Mouse (Mus musculus) macrophage (primary cell): ENCODE measurements around the gene Rpl11. TPM values are rescaled to one million over a fixed set of nuclear protein-coding genes. Genes with fewer than 3 reads are reported as not detected.
"Not testable (repeated sequence)": the region's sequence is repeated elsewhere in the genome, so short reads cannot be mapped to it uniquely, and the experiment has no call there.

Experiments
- H3K27ac ChIP-seq: fragments of 350-480 bp; formaldehyde crosslinking; 2 replicates; pipeline ENCODE4 v1.9.0; 2021
- H3K36me3 ChIP-seq: fragments of 350-480 bp; formaldehyde crosslinking; 2 replicates; pipeline ENCODE4 v1.9.0; 2021; ENCODE audit errors: inconsistent target
- H3K4me3 ChIP-seq: fragments of 350-480 bp; formaldehyde crosslinking; 2 replicates; pipeline ENCODE4 v1.9.0; 2021; ENCODE audit errors: inconsistent target
- H3K79me2 ChIP-seq: fragments of 350-480 bp; formaldehyde crosslinking; 2 replicates; pipeline ENCODE4 v1.9.0; 2021; ENCODE audit errors: inconsistent target
- WGBS: methylation state at CpG from one replicate; pipeline ENCODE4 v1.1.7; 2026; ENCODE audit warnings: inconsistent platforms; ENCODE audit not compliant: missing documents; 5-methylcytosine and 5-hydroxymethylcytosine counted together
- polyA plus RNA-seq: library from polyadenylated mRNA; stranded (reverse); fragments of 250-400 nt; gene quantifications from 3 replicates; pipeline ENCODE4 v1.2.4, GENCODE M21; 2018; ENCODE audit warnings: inconsistent platforms

Rpl11 gene
- polyA plus RNA-seq, 1 experiment from 2014 or later: 697 TPM

- Histone ChIP-seq H3K4me3 (no peak overlapping the region), H3K27ac (no peak overlapping the region), H3K36me3 (no peaks in the 10 kb centered on the region), H3K79me2 (no peaks in the 10 kb centered on the region)
- 92% methylated on average over 11 of the region's 11 CpGs for WGBS
Observed at GRCm38 (mm10) chr4:136084840-136085239, 31.6 kb upstream of the Rpl11 start.

GRCm38 (mm10) chr4:136083269-136084105 lies 30.3 kb upstream of the Rpl11 start:
- WGBS: 82% methylated on average over 19 of the region's 19 CpGs
- H3K27ac ChIP-seq: no peak overlapping the region

GRCm38 (mm10) chr4:136081729-136082128 lies 28.5 kb upstream of the Rpl11 start:
- Histone ChIP-seq H3K36me3 (no peaks in the 10 kb centered on the region), H3K27ac (no peak overlapping the region), H3K4me3 (no peak overlapping the region), H3K79me2 (no peaks in the 10 kb centered on the region)
- 5% methylated on average over 27 of the region's 28 CpGs for WGBS

More at GRCm38 (mm10) chr4:136083269-136084105, 30.3 kb upstream of the Rpl11 start:
- Histone ChIP-seq H3K36me3 (no peaks in the 10 kb centered on the region), H3K79me2 (no peaks in the 10 kb centered on the region), H3K4me3 (no peak overlapping the region)

- no peaks in the 10 kb centered on the region for H3K79me2 ChIP-seq
- 100% methylated on average over 2 of the region's 2 CpGs for WGBS
- no peak overlapping the region for H3K27ac ChIP-seq
- no peaks in the 10 kb centered on the region for H3K36me3 ChIP-seq
- H3K4me3 ChIP-seq: no peak overlapping the region
Observed at GRCm38 (mm10) chr4:136078649-136079048, 25.4 kb upstream of the Rpl11 start.

GRCm38 (mm10) chr4:136076776-136077538 lies 23.7 kb upstream of the Rpl11 start:
- no peak overlapping the region for H3K27ac ChIP-seq
- WGBS: 29% methylated on average over 9 of the region's 15 CpGs

GRCm38 (mm10) chr4:136071178-136071714 lies 18.0 kb upstream of the Rpl11 start:
- H3K4me3 ChIP-seq: no peak overlapping the region
- no peaks in the 10 kb centered on the region for H3K79me2 ChIP-seq
- no peaks in the 10 kb centered on the region for H3K36me3 ChIP-seq
- no peak overlapping the region for H3K27ac ChIP-seq
- 10% methylated on average over 15 of the region's 15 CpGs for WGBS

More at GRCm38 (mm10) chr4:136076776-136077538, 23.7 kb upstream of the Rpl11 start:
- H3K79me2 ChIP-seq: no peaks in the 10 kb centered on the region
- no peaks in the 10 kb centered on the region for H3K36me3 ChIP-seq
- no peak overlapping the region for H3K4me3 ChIP-seq

GRCm38 (mm10) chr4:136070592-136070991 lies 17.4 kb upstream of the Rpl11 start:
- Histone ChIP-seq H3K79me2 (no peaks in the 10 kb centered on the region), H3K4me3 (no peak overlapping the region), H3K36me3 (no peaks in the 10 kb centered on the region), H3K27ac (no peak overlapping the region)
- WGBS: 75% methylated on average over 6 of the region's 6 CpGs

GRCm38 (mm10) chr4:136069954-136070353 lies 16.7 kb upstream of the Rpl11 start:
- H3K79me2 ChIP-seq: no peaks in the 10 kb centered on the region
- no peak overlapping the region for H3K27ac ChIP-seq
- no peaks in the 10 kb centered on the region for H3K36me3 ChIP-seq
- WGBS: 2% methylated on average over 16 of the region's 18 CpGs
- no peak overlapping the region for H3K4me3 ChIP-seq

GRCm38 (mm10) chr4:136069313-136069712 lies 16.1 kb upstream of the Rpl11 start:
- Histone ChIP-seq H3K4me3 (no peak overlapping the region), H3K79me2 (no peaks in the 10 kb centered on the region), H3K36me3 (no peaks in the 10 kb centered on the region), H3K27ac (no peak overlapping the region)
- WGBS: 75% methylated on average over 4 of the region's 4 CpGs

- Histone ChIP-seq H3K27ac (no peak overlapping the region), H3K36me3 (no peaks in the 10 kb centered on the region), H3K79me2 (no peaks in the 10 kb centered on the region), H3K4me3 (no peak overlapping the region)
- WGBS: 94% methylated on average over 4 of the region's 4 CpGs
Observed at GRCm38 (mm10) chr4:136063143-136063542, 9.9 kb upstream of the Rpl11 start.

- 81% methylated on average over 8 of the region's 9 CpGs for WGBS
- H3K36me3 ChIP-seq, H3K79me2 ChIP-seq, H3K4me3 ChIP-seq, H3K27ac ChIP-seq: not testable (repeated sequence)
Observed at GRCm38 (mm10) chr4:136059800-136060488, 6.7 kb upstream of the Rpl11 start.

- peaks cover 1% of the 10 kb centered on the region for H3K79me2 ChIP-seq
- H3K36me3 ChIP-seq: no peaks in the 10 kb centered on the region
- no peak overlapping the region for H3K4me3 ChIP-seq
- 85% methylated on average over 5 of the region's 5 CpGs for WGBS
- no peak overlapping the region for H3K27ac ChIP-seq
Observed at GRCm38 (mm10) chr4:136057916-136058315, 4.7 kb upstream of the Rpl11 start.

GRCm38 (mm10) chr4:136056030-136056429 lies 2.8 kb upstream of the Rpl11 start:
- no peak overlapping the region for H3K4me3 ChIP-seq
- peaks cover 8% of the 10 kb centered on the region; the same call in 1 of the 2 replicates for H3K36me3 ChIP-seq
- WGBS: 0% methylated on average over 1 of the region's 1 CpGs
- H3K27ac ChIP-seq: no peak overlapping the region
- H3K79me2 ChIP-seq: peaks cover 20% of the 10 kb centered on the region

GRCm38 (mm10) chr4:136053843-136054242 lies 615 bp upstream of the Rpl11 start:
- H3K36me3 ChIP-seq: peaks cover 30% of the 10 kb centered on the region
- peaks cover 38% of the 10 kb centered on the region for H3K79me2 ChIP-seq
- H3K27ac ChIP-seq: no peak overlapping the region
- H3K4me3 ChIP-seq: no peak overlapping the region
- 80% methylated on average over 5 of the region's 5 CpGs for WGBS
